Mouse (Mus musculus): ENCODE data around the gene Bpifb9a.
"Not testable (repeated sequence)": the region's sequence is repeated elsewhere in the genome, so short reads cannot be mapped to it uniquely, and the experiment has no call there.

The Bpifb9a gene

DNA sequence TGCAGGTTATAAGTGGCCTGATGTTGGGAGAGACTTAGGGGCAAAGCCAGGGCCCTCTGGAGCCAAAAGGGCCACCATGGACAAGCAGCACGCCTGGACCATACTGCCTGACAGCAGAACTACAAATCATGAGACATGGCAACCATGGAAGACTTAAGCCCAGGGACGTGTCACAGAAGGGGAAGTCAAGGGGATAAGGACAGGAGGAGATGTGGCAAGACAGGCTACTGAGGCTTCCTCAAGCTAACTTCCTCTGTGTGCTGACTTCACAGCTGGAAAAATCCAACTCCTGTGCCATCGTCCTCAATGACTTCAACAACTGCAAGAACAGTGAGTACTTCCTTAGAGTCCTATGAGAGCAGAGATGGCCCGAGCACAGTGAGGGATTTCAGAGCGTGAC, 56.1 kb downstream of the Bpifb9a start:
- not testable (repeated sequence) for DNase-seq
